ENCODE assay signal across 23 mouse cellular contexts in the genomic region with DNA sequence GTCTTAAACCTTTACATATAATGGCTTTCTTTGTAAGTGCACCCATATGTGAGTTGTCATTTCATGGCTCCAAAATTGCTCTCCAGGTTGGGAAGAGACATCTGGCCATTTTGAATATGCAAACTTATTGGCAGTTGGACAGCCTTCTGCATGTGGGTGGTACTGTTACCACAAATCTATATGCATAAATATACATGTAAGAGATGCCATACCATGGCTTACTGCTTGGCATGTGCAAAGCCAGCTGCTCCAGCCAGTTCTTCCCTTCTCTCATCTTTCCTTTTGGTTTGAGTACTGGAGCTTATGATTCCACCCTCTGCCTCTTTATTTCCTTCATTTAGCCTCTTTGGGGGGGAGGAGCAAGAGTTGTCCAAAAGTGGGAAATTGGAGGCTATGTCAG.
A peak's percentile ranks its signal among the peaks of the same experiment; 100 is the strongest.
DNase-seq lines count a peak whose midpoint lies in the region; ATAC-seq lines count a peak whose summit lies in the region.
"Had no signal": no experiment of that assay in that cellular context is flagged by ENCODE, and none has a peak within 500 bp of the region (broad histone marks: within the 10 kb centered on the region; RNA-seq: fewer than 3 reads in every experiment).

No protein-coding gene starts in this region.

- no peaks in the 10 kb centered on the region for H3K4me1 ChIP-seq in heart, embryonic 10.5 days
- H3K4me1 ChIP-seq: hindbrain, embryonic 12.5 days; limb, embryonic 13.5 days; liver, embryonic 15.5 days; megakaryocyte, embryonic 14.5 days had no signal

- no peaks in the 10 kb centered on the region for H3K36me3 ChIP-seq in heart, embryonic 10.5 days
- H3K36me3 ChIP-seq: hindbrain, embryonic 12.5 days; limb, embryonic 13.5 days; liver, embryonic 15.5 days had no signal

- peak; percentile 46 for DNase-seq in heart, adult 11 months
- DNase-seq in heart, embryonic 10.5 days (ENCODE audit: low spot score), result no peak
- DNase-seq in left cerebral cortex, adult 18-20 months (ENCODE audit: low spot score in 2 of 2), result peak; percentile 55 to 72
- DNase-seq in right cerebral cortex, postnatal 10 days (ENCODE audit: low spot score in 2 of 2), result peak; percentile 39 to 73
- DNase-seq in embryo, embryonic 10.5 days (ENCODE audit: low spot score), result no peak
- DNase-seq in urinary bladder, adult 2 months (ENCODE audit: low spot score), result no peak
- no peak for DNase-seq in urinary bladder, postnatal 14 days (ENCODE audit: low spot score)
- DNase-seq: adrenal gland, adult 2 months; cerebellum, adult 11 months; cerebellum, postnatal 25 days; heart, adult 2 months; kidney, adult 9 months; kidney, postnatal 4 days; lung, postnatal 10 days; thymus, postnatal 4 days had no signal

- H3K27me3 ChIP-seq in heart, embryonic 10.5 days (ENCODE audit: insufficient read depth, poor library complexity, severe bottlenecking), result no peaks in the 10 kb centered on the region
- H3K27me3 ChIP-seq: hindbrain, embryonic 12.5 days; limb, embryonic 13.5 days; liver, embryonic 15.5 days; megakaryocyte, embryonic 14.5 days had no signal

- no peaks in the 10 kb centered on the region for H3K9me3 ChIP-seq in heart, embryonic 10.5 days
- H3K9me3 ChIP-seq: hindbrain, embryonic 12.5 days; limb, embryonic 13.5 days; liver, embryonic 15.5 days had no signal

- no peak overlapping the region for H3K27ac ChIP-seq in heart, embryonic 10.5 days
- H3K27ac ChIP-seq: heart, adult 2 months; hindbrain, embryonic 12.5 days; limb, embryonic 13.5 days; liver, embryonic 15.5 days had no signal

- ATAC-seq in frontal cortex, adult (ENCODE audit: low TSS enrichment), result peak; percentile 97
- ATAC-seq: inflammation-experienced regulatory T-cells, adult 6 months; midbrain, embryonic 16.5 days had no signal

- H3K4me3 ChIP-seq in heart, embryonic 10.5 days, result no peak overlapping the region
- H3K4me3 ChIP-seq: erythroblast, embryonic 14.5 days; heart, adult 2 months; hindbrain, embryonic 12.5 days; limb, embryonic 13.5 days; liver, embryonic 15.5 days; megakaryocyte, embryonic 14.5 days had no signal

Comparison
In these comparisons a context has a peak if more than half of its experiments do, and no peak if none do; other contexts are left out.
1. DNase-seq: peak in heart, adult 11 months (single experiment), left cerebral cortex, adult 18-20 months (2 of 2) and right cerebral cortex, postnatal 10 days (2 of 2); none in heart, embryonic 10.5 days (single experiment), embryo, embryonic 10.5 days (single experiment), urinary bladder, adult 2 months (single experiment) and urinary bladder, postnatal 14 days (single experiment).